Mouse (Mus musculus): Measurements from ENCODE around the gene Foxj2.

Gene Foxj2

GRCm38 (mm10) chr6:122813640-122814039 is 6.1 kb upstream of the Foxj2 start:
- no peak for DNase-seq (ENCODE audit: low read depth)

GRCm38 (mm10) chr6:122820071-122820798 is 521 bp downstream of the Foxj2 start:
- DNase-seq (ENCODE audit: low read depth), result no peak

GRCm38 (mm10) chr6:122820799-122821650 is 1.3 kb downstream of the Foxj2 start:
- peak; percentile 89 for DNase-seq (ENCODE audit: low read depth)

GRCm38 (mm10) chr6:122821822-122822221 is 2.1 kb downstream of the Foxj2 start:
- peak; percentile 46 for DNase-seq (ENCODE audit: low read depth)

- DNase-seq (ENCODE audit: low read depth), result no peak
These were observed 4.4 kb downstream of the Foxj2 start for GRCm38 (mm10) chr6:122824086-122824485.

GRCm38 (mm10) chr6:122825166-122825565 is 5.5 kb downstream of the Foxj2 start:
- no peak for DNase-seq (ENCODE audit: low read depth)

GRCm38 (mm10) chr6:122825923-122826742 is 6.4 kb downstream of the Foxj2 start:
- DNase-seq (ENCODE audit: low read depth), result peak; percentile 84

- peak; percentile 61 for DNase-seq (ENCODE audit: low read depth)
These were observed 8.4 kb downstream of the Foxj2 start for GRCm38 (mm10) chr6:122828086-122828485.

- DNase-seq (ENCODE audit: low read depth), result no peak
These were observed 13.2 kb downstream of the Foxj2 start for GRCm38 (mm10) chr6:122832880-122833279.

- peak; percentile 81 for DNase-seq (ENCODE audit: low read depth)
These were observed 14.7 kb downstream of the Foxj2 start for GRCm38 (mm10) chr6:122834365-122834764.

- no peak for DNase-seq (ENCODE audit: low read depth)
These were observed 17.3 kb downstream of the Foxj2 start for GRCm38 (mm10) chr6:122836974-122837373.

- no peak for DNase-seq (ENCODE audit: low read depth)
These were observed 17.8 kb downstream of the Foxj2 start for GRCm38 (mm10) chr6:122837539-122837938.

- no peak for DNase-seq (ENCODE audit: low read depth)
These were observed 24.0 kb downstream of the Foxj2 start for GRCm38 (mm10) chr6:122843759-122844158.

GRCm38 (mm10) chr6:122852696-122853095 is 33.0 kb downstream of the Foxj2 start:
- DNase-seq (ENCODE audit: low read depth), result no peak

- peak; percentile 18 for DNase-seq (ENCODE audit: low read depth)
These were observed 34.8 kb downstream of the Foxj2 start for GRCm38 (mm10) chr6:122854552-122854951.

- no peak for DNase-seq (ENCODE audit: low read depth)
These were observed 36.2 kb downstream of the Foxj2 start, which contains the start of gene C3ar1 for GRCm38 (mm10) chr6:122855955-122856354. Gene C3ar1 (minus strand): TSS chr6:122856161.

GRCm38 (mm10) chr6:122862434-122862833 is 42.7 kb downstream of the Foxj2 start:
- DNase-seq (ENCODE audit: low read depth), result no peak

- no peak for DNase-seq (ENCODE audit: low read depth)
These were observed 43.2 kb downstream of the Foxj2 start for GRCm38 (mm10) chr6:122862871-122863270.

- DNase-seq (ENCODE audit: low read depth), result peak; percentile 43
These were observed 48.2 kb downstream of the Foxj2 start for GRCm38 (mm10) chr6:122867914-122868313.

- no peak for DNase-seq (ENCODE audit: low read depth)
These were observed 50.1 kb downstream of the Foxj2 start for GRCm38 (mm10) chr6:122869846-122870245.

- peak; percentile 63 for DNase-seq (ENCODE audit: low read depth)
These were observed 53.1 kb downstream of the Foxj2 start for GRCm38 (mm10) chr6:122872800-122873199.

Measured in induced T-regulatory cell, adult 2 months (primary cell).